Mouse (Mus musculus) kidney, postnatal 0 days (tissue): ENCODE measurements at regions not wholly inside any gene's neighbourhood (a gene's known extent, or its start where the extent isn't known, plus 50 kb on each side); places are given as distances from the start of the nearest gene placed in this dataset.

Experiments
- ATAC-seq: fragments of 200-750 bp; cut with Nextera tagmentation; replicated peaks from 2 replicates; pipeline ENCODE4 v1.8.0; 2017; ENCODE audit warnings: low read depth, moderate number of reproducible peaks, moderate TSS enrichment, moderate library complexity; ENCODE audit not compliant: low FRiP score
- DNase-seq: peaks from one replicate; pipeline ENCODE4 v3.0.0-alpha.2; 2016; ENCODE audit warnings: low spot score
- H3K27ac ChIP-seq: fragments of 300-500 bp; sonication (generic); 2 replicates; pipeline ENCODE4 v1.5.1; 2014; ENCODE audit warnings: mild to moderate bottlenecking
- H3K27me3 ChIP-seq: fragments of 300-500 bp; sonication (generic); 2 replicates; pipeline ENCODE4 v1.6.1; 2014; ENCODE audit warnings: low read length, mixed read lengths; ENCODE audit not compliant: insufficient read depth
- H3K36me3 ChIP-seq: fragments of 300-500 bp; sonication (generic); 2 replicates; pipeline ENCODE4 v1.6.1; 2014; ENCODE audit warnings: low read length, mixed read lengths; ENCODE audit not compliant: insufficient read depth
- H3K4me1 ChIP-seq: fragments of 300-500 bp; sonication (generic); replicated peaks from 2 replicates; pipeline ENCODE4 v1.6.1; 2014; ENCODE audit warnings: antibody characterized with exemption, low read length, mixed read lengths; ENCODE audit not compliant: insufficient read depth
- H3K4me2 ChIP-seq: fragments of 300-500 bp; sonication (generic); 2 replicates; pipeline ENCODE4 v1.6.1; 2014; ENCODE audit warnings: mild to moderate bottlenecking, low read length, moderate library complexity, mixed read lengths
- H3K4me3 ChIP-seq: fragments of 300-500 bp; sonication (generic); replicated peaks from 2 replicates; pipeline ENCODE4 v1.5.1; 2014; ENCODE audit warnings: low read depth, low read length
- H3K9ac ChIP-seq: fragments of 300-500 bp; sonication (generic); 2 replicates; pipeline ENCODE4 v1.6.1; 2014; ENCODE audit warnings: low read depth, low read length
- H3K9me3 ChIP-seq: fragments of 300-500 bp; sonication (generic); replicated peaks from 2 replicates; pipeline ENCODE4 v1.6.1; 2016; ENCODE audit warnings: low read length, inconsistent platforms, mixed read lengths
- CTCF ChIP-seq: IDR thresholded peaks from 2 replicates; pipeline ENCODE4 v1.5.1; 2016; ENCODE audit warnings: antibody characterized with exemption, low read depth, mild to moderate bottlenecking, moderate library complexity
- WGBS: fragments of 180-500 bp; shearing (Covaris S2); extraction: QIAGEN DNeasy Blood & Tissue Kit; methylation state at CpG from one replicate; pipeline ENCODE4 v1.1.7; 2014; 5-methylcytosine and 5-hydroxymethylcytosine counted together

DNA sequence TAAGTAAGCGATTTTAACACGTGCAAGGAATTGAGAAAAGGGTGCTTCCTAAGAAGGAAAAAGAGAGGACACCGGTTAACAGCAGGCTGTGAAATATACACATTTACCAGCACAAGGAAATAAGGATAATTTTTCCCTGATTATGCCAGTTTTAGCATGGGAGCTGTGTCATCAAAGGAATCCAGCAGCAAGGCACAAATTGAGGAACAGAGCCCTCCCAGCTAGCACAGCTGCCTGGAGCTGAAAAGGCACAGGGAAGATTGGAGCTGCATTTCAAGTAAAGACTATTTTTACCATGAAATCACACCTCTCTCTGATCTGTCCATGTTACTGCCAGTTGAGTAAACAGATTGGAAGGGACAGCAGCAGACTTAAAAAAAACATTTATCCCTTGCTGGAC lies 558.7 kb downstream of the Sqor start:
- ATAC-seq, result no peak
- H3K4me1 ChIP-seq, result no peaks in the 10 kb centered on the region

DNA sequence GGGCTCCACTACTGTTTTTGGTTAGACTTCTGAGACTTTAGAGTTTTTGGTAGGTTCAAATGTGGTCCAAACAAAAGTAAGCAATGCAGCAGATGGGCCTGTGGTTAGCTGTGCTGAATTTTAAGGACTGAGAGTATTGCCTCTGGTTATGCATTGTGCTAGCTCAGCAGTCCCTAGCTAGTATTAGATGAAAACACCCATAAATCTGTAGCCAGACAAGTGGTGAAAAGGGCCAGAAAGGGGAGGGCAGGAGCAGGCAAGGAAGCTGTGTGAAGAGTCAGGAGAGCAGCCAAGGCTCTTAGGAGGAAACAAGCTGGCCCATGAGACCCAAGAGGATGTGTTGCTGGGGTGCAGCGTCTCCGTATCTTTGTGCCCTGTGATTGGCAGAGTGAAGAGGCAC lies 559.9 kb downstream of the Sqor start:
- no peaks in the 10 kb centered on the region for H3K9me3 ChIP-seq
- ATAC-seq, result no peak
- no peaks in the 10 kb centered on the region for H3K27me3 ChIP-seq
- H3K4me3 ChIP-seq, result no peak overlapping the region
- no peak overlapping the region for H3K9ac ChIP-seq
- H3K4me2 ChIP-seq, result no peak overlapping the region
- WGBS, result 53% methylated on average over 2 of the region's 2 CpGs
- TF ChIP-seq CTCF, result no peak
- H3K4me1 ChIP-seq, result no peaks in the 10 kb centered on the region
- no peaks in the 10 kb centered on the region for H3K36me3 ChIP-seq
- no peak overlapping the region for H3K27ac ChIP-seq
- no peak for DNase-seq

More for the DNA sequence above, 558.7 kb downstream of the Sqor start:
- Histone ChIP-seq H3K9me3 (no peaks in the 10 kb centered on the region), H3K4me2 (no peak overlapping the region), H3K36me3 (no peaks in the 10 kb centered on the region), H3K27me3 (no peaks in the 10 kb centered on the region), H3K4me3 (no peak overlapping the region), H3K27ac (no peak overlapping the region), H3K9ac (no peak overlapping the region)
- 70% methylated on average over 3 of the region's 3 CpGs for WGBS
- no peak for DNase-seq
- no peak for TF ChIP-seq CTCF

GRCm38 (mm10) chr2:123349625-123350346 lies 584.7 kb downstream of the Sqor start:
- no peak for DNase-seq

DNA sequence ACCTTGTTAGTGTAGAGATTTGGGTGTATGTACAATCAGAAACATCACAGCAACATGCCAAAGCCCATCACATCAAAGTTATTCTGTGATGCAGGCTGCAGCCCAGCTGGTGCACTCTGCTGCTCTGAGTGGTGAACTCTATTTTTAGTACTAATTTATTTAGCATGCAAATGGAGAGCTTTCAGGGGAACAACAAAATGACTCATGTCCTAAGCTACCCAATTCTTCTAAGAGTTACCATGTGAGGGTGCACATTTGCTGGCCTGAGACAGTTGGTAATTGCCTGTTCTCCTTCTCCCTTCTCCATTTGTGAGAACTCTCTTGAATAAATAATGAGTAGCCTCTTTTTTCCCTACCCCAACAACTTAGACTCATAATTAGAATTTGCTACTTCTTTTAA lies 599.2 kb downstream of the Sqor start:
- no peaks in the 10 kb centered on the region for H3K36me3 ChIP-seq
- no peak overlapping the region for H3K4me2 ChIP-seq
- no peak overlapping the region for H3K4me3 ChIP-seq
- H3K27ac ChIP-seq, result no peak overlapping the region
- DNase-seq (no peak), ATAC-seq (no peak)
- TF ChIP-seq CTCF, result no peak
- H3K9ac ChIP-seq, result no peak overlapping the region
- H3K4me1 ChIP-seq, result no peaks in the 10 kb centered on the region
- H3K9me3 ChIP-seq, result no peaks in the 10 kb centered on the region
- no peaks in the 10 kb centered on the region for H3K27me3 ChIP-seq

More at GRCm38 (mm10) chr2:123349625-123350346, 584.7 kb downstream of the Sqor start:
- H3K4me2 ChIP-seq, result no peak overlapping the region
- no peak for ATAC-seq
- WGBS, result 86% methylated on average over 10 of the region's 10 CpGs
- H3K9me3 ChIP-seq, result no peaks in the 10 kb centered on the region
- H3K36me3 ChIP-seq, result no peaks in the 10 kb centered on the region
- no peak overlapping the region for H3K27ac ChIP-seq
- no peaks in the 10 kb centered on the region for H3K27me3 ChIP-seq
- no peak overlapping the region for H3K9ac ChIP-seq
- H3K4me3 ChIP-seq, result no peak overlapping the region
- no peaks in the 10 kb centered on the region for H3K4me1 ChIP-seq
- TF ChIP-seq CTCF, result no peak

GRCm38 (mm10) chr2:123366571-123366970 lies 601.5 kb downstream of the Sqor start:
- 89% methylated on average over 2 of the region's 2 CpGs for WGBS
- no peak for ATAC-seq
- Histone ChIP-seq H3K4me2 (no peak overlapping the region), H3K4me1 (no peaks in the 10 kb centered on the region), H3K27ac (no peak overlapping the region), H3K4me3 (no peak overlapping the region), H3K9ac (no peak overlapping the region), H3K9me3 (no peaks in the 10 kb centered on the region), H3K36me3 (no peaks in the 10 kb centered on the region), H3K27me3 (no peaks in the 10 kb centered on the region)
- no peak for TF ChIP-seq CTCF
- no peak for DNase-seq

DNA sequence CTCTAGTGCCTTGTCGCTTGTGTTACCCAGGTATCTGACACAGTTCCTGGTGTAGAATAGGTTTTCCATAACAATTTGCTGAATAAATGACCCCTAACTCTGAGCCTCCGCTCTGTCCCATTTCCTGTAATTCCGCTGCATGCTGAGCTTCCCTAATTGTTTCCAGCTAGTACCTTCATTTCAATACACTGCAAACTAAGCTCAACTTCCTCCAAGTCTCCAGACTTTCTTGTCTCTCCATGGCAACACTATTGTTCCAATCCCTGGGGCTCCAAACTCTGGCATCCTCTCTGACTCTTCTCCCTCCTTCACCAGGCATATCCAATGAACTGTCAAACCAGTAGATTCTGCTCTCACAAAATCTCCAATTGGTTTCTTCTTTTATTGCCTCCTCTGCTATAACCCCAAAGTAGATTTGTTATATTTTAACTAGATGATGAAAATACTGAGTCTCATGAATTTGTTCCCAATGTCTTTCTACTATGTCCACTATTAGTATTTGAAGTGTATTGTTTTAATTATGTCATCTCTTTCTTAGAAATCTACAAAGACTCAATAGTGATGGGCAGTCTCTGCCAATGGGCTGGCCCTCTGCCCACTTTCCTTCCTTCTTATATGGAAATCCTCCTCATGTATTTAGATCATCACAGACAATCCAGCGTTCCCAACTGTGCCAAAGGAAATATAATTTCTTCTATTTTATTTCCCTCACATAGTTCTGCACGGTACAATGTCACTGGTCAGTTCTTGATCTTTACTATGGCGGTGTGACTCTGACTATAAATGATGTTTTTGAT lies 620.8 kb downstream of the Sqor start:
- H3K9ac ChIP-seq, result no peak overlapping the region
- H3K4me3 ChIP-seq, result no peak overlapping the region
- WGBS, result 67% methylated on average over 6 of the region's 6 CpGs
- no peak for ATAC-seq
- no peak overlapping the region for H3K27ac ChIP-seq
- no peaks in the 10 kb centered on the region for H3K27me3 ChIP-seq
- no peaks in the 10 kb centered on the region for H3K4me1 ChIP-seq
- no peaks in the 10 kb centered on the region for H3K9me3 ChIP-seq
- H3K4me2 ChIP-seq, result no peak overlapping the region
- TF ChIP-seq CTCF, result no peak
- no peak for DNase-seq
- no peaks in the 10 kb centered on the region for H3K36me3 ChIP-seq
